Mouse (Mus musculus) embryonic facial prominence, embryonic 11.5 days (tissue): Measurements from ENCODE around the gene Leo1. TPM values are rescaled to one million over a fixed set of nuclear protein-coding genes. Genes with fewer than 3 reads are reported as not detected.

Experiments
- polyA plus RNA-seq: library from polyadenylated mRNA; unstranded; fragments of >200 nt; fragmentation: Nextera tagmentation; extraction: Ambion mirVana; gene quantifications from 2 replicates; pipeline ENCODE4 v1.2.1, GENCODE M21; 2014

The Leo1 gene
- polyA plus RNA-seq, 1 experiment from 2014 or later, result 50.7 TPM

Other genes with a start within 250 kb of the Leo1 start
- gene Myo5c, start 209.5 kb upstream of the Leo1 start, polyA plus RNA-seq, result 0.85 and 1.0 TPM in 2 replicates
- gene Gnb5, start 135.2 kb upstream of the Leo1 start, polyA plus RNA-seq, result 32.0 and 34.3 TPM in 2 replicates
- gene Bcl2l10, start 93.8 kb upstream of the Leo1 start, polyA plus RNA-seq, result not detected in 2 replicates
- gene Mapk6, start 31.5 kb upstream of the Leo1 start, polyA plus RNA-seq, result 142 and 152 TPM in 2 replicates
- gene Tmod3, start 118.1 kb downstream of the Leo1 start, polyA plus RNA-seq, result 106 and 117 TPM in 2 replicates
- 36.2 and 38.2 TPM in 2 replicates for gene Tmod2, start 169.8 kb downstream of the Leo1 start, polyA plus RNA-seq
- gene Lysmd2, start 184.2 kb downstream of the Leo1 start, polyA plus RNA-seq, result 21.2 and 21.7 TPM in 2 replicates
- gene Scg3, start 242.5 kb downstream of the Leo1 start, polyA plus RNA-seq, result 11.1 and 15.3 TPM in 2 replicates